Mouse (Mus musculus) lung, postnatal 0 days (tissue): Measurements from ENCODE around the gene Ccdc155. TPM values are rescaled to one million over a fixed set of nuclear protein-coding genes. Genes with fewer than 3 reads are reported as not detected.

ENCODE experiments used
- ATAC-seq: fragments of 200-750 bp; cut with Nextera tagmentation; 2 replicates; pipeline ENCODE4 v1.8.0; 2017; ENCODE audit warnings: moderate library complexity
- DNase-seq: peaks from one replicate; pipeline ENCODE4 v3.0.0-alpha.2; 2016; ENCODE audit warnings: low spot score
- H3K27ac ChIP-seq: fragments of 300-500 bp; sonication (generic); 2 replicates; pipeline ENCODE4 v1.5.1; 2014; ENCODE audit warnings: antibody characterized with exemption, mild to moderate bottlenecking, low read length, mixed read lengths
- H3K27me3 ChIP-seq: fragments of 300-500 bp; sonication (generic); replicated peaks from 2 replicates; pipeline ENCODE4 v1.6.1; 2014; ENCODE audit warnings: low read length, mixed read lengths; ENCODE audit not compliant: insufficient read depth
- H3K36me3 ChIP-seq: fragments of 300-500 bp; sonication (generic); 2 replicates; pipeline ENCODE4 v1.6.1; 2014; ENCODE audit warnings: low read length, mixed read lengths; ENCODE audit not compliant: insufficient read depth
- H3K4me1 ChIP-seq: fragments of 300-500 bp; sonication (generic); 2 replicates; pipeline ENCODE4 v1.6.1; 2014; ENCODE audit warnings: antibody characterized with exemption, low read depth, low read length, mixed read lengths; ENCODE audit not compliant: insufficient read depth
- H3K4me2 ChIP-seq: fragments of 300-500 bp; sonication (generic); replicated peaks from 2 replicates; pipeline ENCODE4 v1.6.1; 2014; ENCODE audit warnings: low read depth, mild to moderate bottlenecking, low read length, moderate library complexity, mixed read lengths
- H3K4me3 ChIP-seq: fragments of 300-500 bp; sonication (generic); 2 replicates; pipeline ENCODE4 v1.5.1; 2014; ENCODE audit warnings: low read depth, low read length
- H3K9ac ChIP-seq: fragments of 300-500 bp; sonication (generic); replicated peaks from 2 replicates; pipeline ENCODE4 v1.6.1; 2014; ENCODE audit warnings: low read depth, mild to moderate bottlenecking
- H3K9me3 ChIP-seq: fragments of 300-500 bp; sonication (generic); 2 replicates; pipeline ENCODE4 v1.6.1; 2016; ENCODE audit warnings: low read length, mixed read lengths
- CTCF ChIP-seq: IDR thresholded peaks from 2 replicates; pipeline ENCODE4 v1.5.1; 2016; ENCODE audit warnings: antibody characterized with exemption, mild to moderate bottlenecking
- EP300 ChIP-seq: IDR thresholded peaks from 2 replicates; pipeline ENCODE4 v1.6.1; 2016; ENCODE audit warnings: antibody characterized with exemption, mild to moderate bottlenecking, control low read depth
- WGBS: fragments of 180-500 bp; shearing (Covaris S2); extraction: QIAGEN DNeasy Blood & Tissue Kit; methylation state at CpG from one replicate; pipeline ENCODE4 v1.1.7; 2014; 5-methylcytosine and 5-hydroxymethylcytosine counted together
- polyA plus RNA-seq: library from polyadenylated mRNA; unstranded; fragments of >200 nt; fragmentation: Nextera tagmentation; extraction: Ambion mirVana; gene quantifications from 2 replicates; pipeline ENCODE4 v1.2.1, GENCODE M21; 2015

Ccdc155 gene
- polyA plus RNA-seq, 1 experiment from 2014 or later, result 2.7 TPM

- DNase-seq (no peak), ATAC-seq (no peak)
- Histone ChIP-seq H3K27me3 (no peaks in the 10 kb centered on the region), H3K9me3 (no peaks in the 10 kb centered on the region), H3K9ac (no peak overlapping the region), H3K4me1 (no peaks in the 10 kb centered on the region), H3K27ac (no peak overlapping the region), H3K4me2 (no peak overlapping the region), H3K36me3 (peaks cover 14% of the 10 kb centered on the region; the same call in 1 of the 2 replicates), H3K4me3 (no peak overlapping the region)
- 89% methylated on average over 18 of the region's 18 CpGs for WGBS
- TF ChIP-seq EP300 (no peak), CTCF (no peak)
Measured at GRCm38 (mm10) chr7:45228548-45228947, 23.9 kb upstream of the Ccdc155 start.

- Histone ChIP-seq H3K9me3 (no peaks in the 10 kb centered on the region), H3K27ac (no peak overlapping the region), H3K9ac (no peak overlapping the region), H3K4me3 (no peak overlapping the region), H3K4me2 (no peak overlapping the region), H3K36me3 (peaks cover 12% of the 10 kb centered on the region; the same call in 1 of the 2 replicates), H3K4me1 (no peaks in the 10 kb centered on the region), H3K27me3 (no peaks in the 10 kb centered on the region)
- ATAC-seq, result no peak
- TF ChIP-seq CTCF (no peak), EP300 (no peak)
- DNase-seq, result no peak
- 95% methylated on average over 5 of the region's 5 CpGs for WGBS
Measured at GRCm38 (mm10) chr7:45226421-45226820, 21.7 kb upstream of the Ccdc155 start.

- 88% methylated on average over 7 of the region's 7 CpGs for WGBS
- TF ChIP-seq EP300 (no peak), CTCF (no peak)
- no peak for ATAC-seq
Measured at GRCm38 (mm10) chr7:45224826-45225225, 20.1 kb upstream of the Ccdc155 start.

GRCm38 (mm10) chr7:45221680-45222079 is 17.0 kb upstream of the Ccdc155 start:
- no peak for ATAC-seq
- H3K27me3 ChIP-seq, result no peaks in the 10 kb centered on the region
- peaks cover 4% of the 10 kb centered on the region; the same call in 1 of the 2 replicates for H3K4me1 ChIP-seq
- no peak overlapping the region for H3K27ac ChIP-seq
- no peaks in the 10 kb centered on the region for H3K9me3 ChIP-seq
- 83% methylated on average over 2 of the region's 2 CpGs for WGBS
- DNase-seq, result no peak
- no peak overlapping the region for H3K4me2 ChIP-seq
- TF ChIP-seq CTCF, result no peak
- no peak for TF ChIP-seq EP300
- peaks cover 5% of the 10 kb centered on the region; the same call in 1 of the 2 replicates for H3K36me3 ChIP-seq
- H3K4me3 ChIP-seq, result no peak overlapping the region
- no peak overlapping the region for H3K9ac ChIP-seq

More at GRCm38 (mm10) chr7:45224826-45225225, 20.1 kb upstream of the Ccdc155 start:
- Histone ChIP-seq H3K27me3 (no peaks in the 10 kb centered on the region), H3K4me2 (no peak overlapping the region), H3K4me3 (no peak overlapping the region), H3K36me3 (peaks cover 12% of the 10 kb centered on the region; the same call in 1 of the 2 replicates), H3K9me3 (no peaks in the 10 kb centered on the region), H3K27ac (no peak overlapping the region), H3K9ac (no peak overlapping the region), H3K4me1 (no peaks in the 10 kb centered on the region)
- DNase-seq, result no peak

GRCm38 (mm10) chr7:45216442-45217183 is 11.9 kb upstream of the Ccdc155 start:
- 4% methylated on average over 13 of the region's 13 CpGs for WGBS
- H3K9me3 ChIP-seq, result no peaks in the 10 kb centered on the region
- DNase-seq (peak; percentile 79), ATAC-seq (peak; percentile 66)
- peak overlapping the region; percentile 50; the same call in 1 of the 2 replicates for H3K9ac ChIP-seq
- peak overlapping the region; percentile 77 for H3K4me3 ChIP-seq
- H3K4me2 ChIP-seq, result peak overlapping the region; percentile 88
- H3K4me1 ChIP-seq, result peaks cover 4% of the 10 kb centered on the region
- TF ChIP-seq CTCF (no peak), EP300 (no peak)
- no peaks in the 10 kb centered on the region for H3K27me3 ChIP-seq
- no peaks in the 10 kb centered on the region for H3K36me3 ChIP-seq
- peak overlapping the region; percentile 54; the same call in 1 of the 2 replicates for H3K27ac ChIP-seq

GRCm38 (mm10) chr7:45215673-45216441 is 11.2 kb upstream of the Ccdc155 start, which contains the start of gene Tead2:
Tead2 (plus strand) TSS chr7:45215753.
- WGBS, result under 1% methylated on average over 52 of the region's 55 CpGs
- peak within 1 kb of the TSS; percentile 77 for H3K4me3 ChIP-seq
- peaks cover 4% of the 10 kb centered on the region; the same call in 1 of the 2 replicates for H3K27me3 ChIP-seq
- no peak for TF ChIP-seq EP300
- no peak for TF ChIP-seq CTCF
- ATAC-seq, result peak; percentile 70
- peak within 1 kb of the TSS; percentile 50 for H3K9ac ChIP-seq
- H3K9me3 ChIP-seq, result no peaks in the 10 kb centered on the region
- peak within 1 kb of the TSS; percentile 54; the same call in 1 of the 2 replicates for H3K27ac ChIP-seq
- H3K36me3 ChIP-seq, result no peaks in the 10 kb centered on the region
- peaks cover 4% of the 10 kb centered on the region for H3K4me1 ChIP-seq
- DNase-seq, result peak; percentile 65
- H3K4me2 ChIP-seq, result peak within 1 kb of the TSS; percentile 88
